Mouse (Mus musculus): ENCODE measurements around the gene Ica1. TPM values are rescaled to one million over a fixed set of nuclear protein-coding genes. Genes with fewer than 3 reads are reported as not detected.

The Ica1 gene
- polyA plus RNA-seq (2012), result 1.4 and 1.8 TPM in 2 replicates

- TF ChIP-seq GATA1 (IDR thresholded peaks at IDR 0.05; ENCODE audit: low read length), result no peak
Measured at GRCm38 (mm10) chr6:8778296-8778649, at the start of gene Ica1. Gene Ica1, minus strand, starts transcription at chr6:8778488.

GRCm38 (mm10) chr6:8819866-8820265 lies 41.6 kb upstream of the Ica1 start:
- no peak for TF ChIP-seq GATA1 (IDR thresholded peaks at IDR 0.05; ENCODE audit: low read length)

- TF ChIP-seq GATA1 (IDR thresholded peaks at IDR 0.05; ENCODE audit: low read length), result no peak
Measured at GRCm38 (mm10) chr6:8814332-8815002, 36.2 kb upstream of the Ica1 start.

- TF ChIP-seq GATA1 (IDR thresholded peaks at IDR 0.05; ENCODE audit: low read length), result no peak
Measured at GRCm38 (mm10) chr6:8802561-8803150, 24.4 kb upstream of the Ica1 start.

- TF ChIP-seq GATA1 (IDR thresholded peaks at IDR 0.05; ENCODE audit: low read length), result no peak
Measured at GRCm38 (mm10) chr6:8792385-8792784, 14.1 kb upstream of the Ica1 start.

GRCm38 (mm10) chr6:8791781-8792180 lies 13.5 kb upstream of the Ica1 start:
- TF ChIP-seq GATA1 (IDR thresholded peaks at IDR 0.05; ENCODE audit: low read length), result no peak

- no peak for TF ChIP-seq GATA1 (IDR thresholded peaks at IDR 0.05; ENCODE audit: low read length)
Measured at GRCm38 (mm10) chr6:8780618-8781017, 2.3 kb upstream of the Ica1 start.

- no peak for TF ChIP-seq GATA1 (IDR thresholded peaks at IDR 0.05; ENCODE audit: low read length)
Measured at GRCm38 (mm10) chr6:8777411-8778295, 635 bp downstream of the Ica1 start.

GRCm38 (mm10) chr6:8771539-8771938 lies 6.7 kb downstream of the Ica1 start:
- TF ChIP-seq GATA1 (IDR thresholded peaks at IDR 0.05; ENCODE audit: low read length), result no peak

- TF ChIP-seq GATA1 (IDR thresholded peaks at IDR 0.05; ENCODE audit: low read length), result no peak
Measured at GRCm38 (mm10) chr6:8770341-8770740, 7.9 kb downstream of the Ica1 start.

GRCm38 (mm10) chr6:8769803-8770202 lies 8.5 kb downstream of the Ica1 start:
- no peak for TF ChIP-seq GATA1 (IDR thresholded peaks at IDR 0.05; ENCODE audit: low read length)

- TF ChIP-seq GATA1 (IDR thresholded peaks at IDR 0.05; ENCODE audit: low read length), result no peak
Measured at GRCm38 (mm10) chr6:8766652-8767051, 11.6 kb downstream of the Ica1 start.

- TF ChIP-seq GATA1 (IDR thresholded peaks at IDR 0.05; ENCODE audit: low read length), result no peak
Measured at GRCm38 (mm10) chr6:8765801-8766200, 12.5 kb downstream of the Ica1 start.

GRCm38 (mm10) chr6:8765064-8765463 lies 13.2 kb downstream of the Ica1 start:
- TF ChIP-seq GATA1 (IDR thresholded peaks at IDR 0.05; ENCODE audit: low read length), result no peak

GRCm38 (mm10) chr6:8760708-8761294 lies 17.5 kb downstream of the Ica1 start:
- TF ChIP-seq GATA1 (IDR thresholded peaks at IDR 0.05; ENCODE audit: low read length), result no peak

- no peak for TF ChIP-seq GATA1 (IDR thresholded peaks at IDR 0.05; ENCODE audit: low read length)
Measured at GRCm38 (mm10) chr6:8759901-8760300, 18.4 kb downstream of the Ica1 start.
